Mouse (Mus musculus) ovary, postnatal 10 days (tissue): ENCODE data around the gene Cask.

Experiments used
- DNase-seq: peaks from one replicate; pipeline ENCODE4 v3.0.0; 2022; ENCODE audit warnings: low spot score

The Cask gene

DNA sequence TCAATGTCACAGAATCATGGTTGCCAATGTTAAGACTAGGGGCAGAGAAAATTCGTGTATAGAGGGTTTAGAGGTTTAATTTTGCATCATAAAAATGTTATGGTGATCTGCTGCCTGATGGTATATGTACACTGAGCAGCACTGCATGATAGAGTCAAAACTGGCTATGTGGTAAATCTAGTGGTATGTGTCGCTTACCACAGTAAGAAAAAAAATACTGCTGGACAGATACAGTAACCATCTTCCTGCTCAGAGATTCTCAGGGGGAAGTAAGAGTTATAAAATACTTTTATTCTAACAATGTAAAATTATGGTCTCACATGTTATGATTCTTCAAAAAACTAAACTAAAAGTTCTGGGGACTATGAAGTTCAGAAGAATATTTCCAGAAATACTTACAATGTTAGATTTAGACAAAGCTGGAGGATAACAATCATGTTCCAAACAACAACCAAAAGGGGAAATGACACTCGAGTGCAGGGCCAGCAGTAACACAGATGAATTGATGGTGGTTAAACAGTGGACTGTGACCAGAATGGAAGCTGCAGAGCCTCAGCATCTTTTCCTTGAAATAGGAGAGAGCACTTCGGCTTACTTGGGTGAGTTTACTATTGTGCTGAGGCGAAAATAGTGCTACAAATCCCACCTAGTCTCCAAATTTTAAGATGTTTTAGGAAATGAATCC is 219.4 kb downstream of the Cask start, which contains the start of gene Gpr34:
TSS of gene Gpr34 (plus strand) at position 491 of the 685 bp plus-strand sequence.
- no peak for DNase-seq

DNA sequence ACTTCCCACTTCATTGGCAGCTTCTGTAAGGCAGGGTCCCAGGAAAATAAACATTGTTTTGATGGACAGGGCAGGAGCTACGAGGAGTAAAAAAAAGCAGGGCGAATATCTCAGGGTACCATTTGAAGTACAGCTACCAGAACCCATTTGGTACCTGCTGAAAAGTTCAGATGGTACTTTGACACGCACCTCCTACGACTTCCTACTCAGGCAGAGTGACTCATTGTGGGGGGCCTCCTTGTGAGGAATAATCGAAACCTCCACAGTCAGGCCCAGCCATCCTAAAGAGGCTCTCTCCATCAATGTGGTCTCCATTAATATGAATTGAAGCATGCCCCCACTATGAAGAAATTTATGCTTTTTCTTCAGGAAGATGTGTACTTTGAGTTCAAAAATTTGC is 228.5 kb downstream of the Cask start:
- DNase-seq, result no peak

DNA sequence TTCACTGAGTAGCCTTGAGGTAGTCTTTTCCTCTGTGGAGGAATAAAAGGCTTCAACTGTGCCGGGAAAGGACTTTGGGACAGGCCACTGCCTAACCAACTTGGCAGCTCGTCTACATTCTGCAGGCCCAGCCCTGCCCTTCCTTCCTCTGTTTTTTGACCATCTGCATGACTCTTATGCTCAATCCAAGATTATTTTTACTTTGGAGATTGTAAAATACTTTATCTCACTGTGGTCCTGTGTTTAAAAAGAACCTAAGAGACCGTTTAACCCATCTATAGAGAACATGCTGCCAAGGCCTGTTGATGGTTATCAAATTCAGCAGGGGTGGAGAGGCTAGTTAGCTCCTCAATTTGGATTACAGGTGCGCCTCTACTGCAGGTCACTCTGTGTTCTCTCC is 229.7 kb downstream of the Cask start:
- DNase-seq, result no peak

DNA sequence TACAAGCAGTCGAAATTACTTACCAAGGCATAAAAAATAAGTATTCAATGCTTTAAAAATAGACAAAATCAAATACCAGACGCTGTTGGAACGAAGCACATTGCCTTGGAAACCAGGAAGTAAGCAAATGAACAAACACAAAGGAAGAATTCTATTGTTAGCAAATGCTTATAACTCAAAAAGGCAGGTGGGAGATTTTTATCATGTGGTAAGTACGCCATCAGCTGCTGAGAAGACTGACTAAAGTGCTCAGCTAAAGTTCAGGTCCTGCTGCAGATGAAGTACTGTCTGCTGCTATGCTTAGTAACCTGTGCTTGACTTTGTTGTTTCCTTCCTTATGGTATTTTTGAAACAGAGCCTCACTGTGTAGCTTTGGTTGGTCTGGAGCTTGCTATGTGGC is 232.7 kb downstream of the Cask start:
- no peak for DNase-seq

DNA sequence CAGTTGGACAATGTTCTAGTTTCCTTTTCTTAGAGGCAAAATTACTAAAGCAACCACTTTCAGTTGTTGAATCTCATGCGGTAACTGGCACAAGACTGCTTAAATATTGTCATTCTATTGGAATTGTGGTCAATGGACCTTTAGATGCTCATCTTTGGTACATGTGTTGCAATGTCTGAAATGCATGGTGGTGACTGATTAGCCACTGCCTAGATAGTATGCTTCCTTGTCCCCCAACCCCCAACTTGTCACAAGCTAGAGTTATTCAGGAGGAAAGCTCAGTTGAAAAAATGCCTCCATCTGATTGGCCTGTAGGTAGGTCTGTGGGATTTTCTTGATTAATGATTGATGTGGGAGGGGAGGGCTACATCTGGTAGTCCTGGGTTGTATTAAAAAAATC is 233.9 kb downstream of the Cask start:
- DNase-seq, result no peak

DNA sequence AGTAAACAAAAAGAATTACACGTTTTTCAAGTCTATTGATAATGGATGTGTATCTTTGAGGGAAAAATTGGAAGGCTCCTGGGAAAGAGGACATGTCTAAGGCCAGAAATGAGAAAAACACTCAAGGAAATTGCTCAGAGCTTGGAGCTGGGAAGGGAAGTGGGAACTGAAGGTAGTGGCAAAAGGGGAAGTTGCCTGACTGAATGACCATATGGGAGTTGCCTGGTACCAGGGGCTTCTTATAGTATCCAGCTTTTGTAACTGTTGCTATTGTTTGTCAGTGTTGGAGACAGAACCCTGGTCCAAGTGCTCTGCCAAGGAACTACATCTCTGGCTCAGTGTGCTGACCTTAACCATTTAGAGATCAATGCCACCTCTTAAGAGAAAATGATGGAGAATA is 234.4 kb downstream of the Cask start:
- no peak for DNase-seq

DNA sequence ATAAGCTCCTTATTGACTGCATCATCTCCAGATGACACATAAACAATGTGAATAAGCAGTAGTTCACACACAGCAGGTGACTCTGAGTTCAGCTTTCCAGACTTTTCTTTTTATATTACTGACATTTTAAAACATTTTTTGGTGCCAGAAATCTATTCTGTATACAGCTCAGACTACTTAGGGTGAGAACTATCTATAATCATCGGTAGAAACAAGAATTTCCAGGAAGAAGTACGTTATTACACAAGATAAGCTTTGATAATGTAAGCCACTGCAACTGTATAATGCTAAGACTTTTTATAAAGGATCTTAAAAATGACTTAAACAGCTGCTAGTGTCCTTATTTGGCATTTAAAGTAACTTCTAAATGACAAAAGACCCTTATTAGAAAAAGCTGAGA is 239.1 kb downstream of the Cask start:
- no peak for DNase-seq

DNA sequence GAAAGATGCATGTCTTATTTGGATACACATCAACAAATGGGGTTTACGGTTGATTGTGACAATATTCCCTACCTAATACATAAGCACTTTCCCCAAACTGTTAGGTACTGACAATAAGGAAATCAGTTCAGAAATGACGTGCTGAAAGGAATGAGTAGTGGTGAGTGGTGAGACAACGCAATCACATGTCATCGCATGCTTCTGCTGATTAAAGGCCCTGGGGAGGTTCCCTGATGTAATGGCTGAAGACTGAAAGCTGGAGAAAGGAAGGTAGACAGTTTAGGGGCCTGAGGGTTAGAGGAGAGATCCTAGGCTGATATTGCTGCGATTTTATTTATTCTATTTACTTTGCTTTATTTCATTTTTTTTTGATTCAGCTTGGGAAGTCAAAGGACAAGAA is 240.1 kb downstream of the Cask start:
- no peak for DNase-seq

DNA sequence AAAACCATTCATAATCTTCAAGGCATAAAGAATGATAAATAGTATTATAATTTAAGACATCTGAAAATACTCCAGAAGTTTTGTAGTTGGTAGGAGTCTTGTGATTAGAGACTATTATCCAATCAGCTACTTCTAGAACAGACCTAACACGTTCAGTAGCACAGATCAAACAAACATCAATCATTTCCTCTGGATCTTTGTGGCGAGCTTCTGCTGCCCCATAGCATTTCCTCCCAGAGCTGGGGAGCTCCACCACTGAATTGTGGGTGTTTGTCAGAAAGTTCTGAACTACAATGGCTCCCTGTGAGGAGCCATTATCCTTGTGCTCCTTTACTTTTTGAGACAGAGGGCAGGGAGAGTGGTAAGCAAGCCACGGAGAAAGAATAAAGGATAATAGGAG is 243.4 kb downstream of the Cask start:
- DNase-seq, result no peak

DNA sequence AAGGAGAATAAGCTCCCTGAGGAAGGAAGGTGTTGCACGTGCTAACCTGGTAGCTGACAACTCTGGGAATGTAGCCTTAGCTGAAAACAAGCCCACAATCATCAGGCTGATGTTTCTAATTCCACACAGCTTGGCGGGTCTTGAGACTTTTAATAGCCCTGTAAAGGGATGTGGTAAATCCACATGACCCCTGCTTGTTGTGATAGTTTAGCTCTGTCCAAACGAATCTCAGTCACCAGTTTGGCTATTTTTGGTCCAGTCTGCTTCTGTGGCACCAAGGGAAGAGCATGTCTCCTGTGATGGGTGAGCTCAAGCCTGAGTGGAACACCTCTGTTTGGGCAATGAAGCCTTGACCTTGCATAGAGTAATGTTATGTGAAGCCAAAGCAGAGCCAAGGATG is 244.4 kb downstream of the Cask start:
- no peak for DNase-seq

DNA sequence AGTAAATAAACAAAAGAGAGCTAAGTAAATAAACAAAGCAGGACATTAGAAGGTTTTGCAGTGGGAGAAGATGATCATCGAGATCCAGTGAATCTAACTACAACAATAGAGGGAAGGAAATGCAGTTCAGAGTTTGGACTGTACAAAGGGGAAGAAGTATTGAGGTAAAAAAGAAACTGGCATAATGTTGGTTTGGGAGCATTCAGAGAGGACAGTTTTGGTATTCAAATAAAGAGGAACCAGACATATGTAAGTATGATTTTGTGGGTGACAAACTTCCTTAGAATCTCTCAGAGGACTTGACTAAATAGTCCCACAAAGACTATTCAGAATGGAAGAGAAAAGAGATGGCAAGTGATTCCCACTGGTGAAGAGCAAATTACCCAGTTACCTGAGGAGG is 251.2 kb downstream of the Cask start:
- no peak for DNase-seq

DNA sequence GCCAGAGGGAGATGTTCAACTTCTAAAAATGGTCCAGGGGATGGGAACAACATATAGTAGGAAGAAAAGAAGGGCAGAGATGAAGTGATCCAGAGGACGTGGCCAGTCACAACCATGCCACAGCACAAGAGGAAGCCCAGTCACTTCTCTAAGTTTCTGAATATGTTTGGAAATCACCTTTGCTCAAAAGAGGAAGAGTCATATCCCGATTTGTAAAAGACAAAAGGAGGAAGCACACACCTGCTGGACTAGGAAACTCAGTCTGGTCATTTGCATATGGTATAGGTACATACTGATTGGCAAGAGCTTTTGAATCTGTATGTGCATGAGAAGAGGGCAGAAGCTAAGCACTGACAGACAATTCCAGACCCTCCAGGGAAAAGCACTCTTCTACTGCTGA is 251.8 kb downstream of the Cask start:
- no peak for DNase-seq

DNA sequence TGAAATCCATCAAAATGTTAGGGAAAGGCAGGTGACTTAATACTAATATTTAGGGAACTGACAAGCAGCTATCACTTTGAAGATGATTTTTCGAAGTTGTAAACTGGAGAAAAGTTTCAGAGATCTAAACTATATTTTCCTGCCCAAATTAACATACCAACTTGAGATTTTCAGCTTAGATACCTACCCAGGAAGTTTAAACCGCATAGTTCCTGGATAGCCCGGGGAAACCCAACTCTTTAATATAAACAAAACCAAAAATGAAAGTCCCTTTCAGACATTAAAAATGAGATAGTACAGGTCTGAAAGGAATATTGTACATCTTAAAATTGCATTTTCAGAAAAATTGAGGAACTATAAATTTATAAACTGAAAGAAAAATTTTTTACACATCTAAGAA is 273.5 kb downstream of the Cask start:
- DNase-seq, result no peak

DNA sequence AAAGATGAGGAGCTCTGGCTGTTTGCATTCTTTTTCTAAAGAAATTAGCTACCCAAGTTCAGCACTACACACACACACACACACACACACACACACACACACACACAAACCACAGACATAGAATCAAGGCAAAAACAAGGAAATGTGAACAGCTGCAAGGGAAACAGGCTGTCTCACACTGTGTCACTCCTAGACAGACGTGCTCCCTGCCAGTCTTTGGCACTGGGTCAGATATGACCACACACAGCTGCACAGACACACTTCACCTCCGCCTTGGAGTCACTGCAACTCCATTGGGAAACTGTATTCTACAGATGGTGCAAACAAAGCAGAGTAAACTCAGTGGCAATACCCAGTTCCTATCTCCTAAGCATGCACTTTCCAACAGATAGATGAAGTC is 274.6 kb downstream of the Cask start:
- no peak for DNase-seq

DNA sequence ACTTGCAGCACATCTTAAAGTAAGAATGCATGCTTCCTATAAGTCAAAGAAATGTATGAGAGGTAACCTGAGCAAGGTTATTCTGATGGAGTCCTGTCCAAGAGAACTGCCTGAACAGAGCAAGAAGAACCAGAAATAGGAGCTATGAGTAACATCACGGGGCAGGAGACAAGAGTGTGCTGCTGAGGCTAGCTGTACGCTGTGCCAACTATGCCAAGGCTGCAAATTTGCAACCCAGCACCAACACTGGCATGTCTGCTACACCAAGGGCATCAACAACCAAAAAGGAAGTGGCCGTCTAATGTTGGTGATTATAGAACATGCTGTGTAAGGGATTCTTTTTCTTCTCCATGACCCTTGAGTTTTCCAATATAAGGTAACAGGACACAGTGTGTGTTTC is 276.3 kb downstream of the Cask start:
- no peak for DNase-seq

DNA sequence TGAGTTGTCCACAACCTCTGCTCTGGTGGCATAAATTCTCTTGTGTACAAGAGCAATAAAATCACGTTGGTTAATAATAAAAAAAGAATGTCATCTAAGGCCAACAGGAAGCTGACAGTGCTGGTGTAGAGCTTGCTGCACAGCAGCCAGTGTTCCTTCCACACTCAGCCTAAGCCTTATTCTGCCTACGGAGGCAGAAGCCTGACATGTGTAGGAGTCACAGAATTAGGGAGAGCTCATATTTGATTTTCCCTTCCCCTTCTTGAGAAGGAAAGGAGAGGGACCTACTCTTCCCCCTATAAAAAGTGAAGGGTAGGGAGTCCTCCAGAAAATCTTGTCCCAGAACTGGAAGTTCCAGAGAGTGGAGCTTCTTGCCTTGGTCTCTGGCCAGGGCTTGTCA is 276.9 kb downstream of the Cask start:
- no peak for DNase-seq

DNA sequence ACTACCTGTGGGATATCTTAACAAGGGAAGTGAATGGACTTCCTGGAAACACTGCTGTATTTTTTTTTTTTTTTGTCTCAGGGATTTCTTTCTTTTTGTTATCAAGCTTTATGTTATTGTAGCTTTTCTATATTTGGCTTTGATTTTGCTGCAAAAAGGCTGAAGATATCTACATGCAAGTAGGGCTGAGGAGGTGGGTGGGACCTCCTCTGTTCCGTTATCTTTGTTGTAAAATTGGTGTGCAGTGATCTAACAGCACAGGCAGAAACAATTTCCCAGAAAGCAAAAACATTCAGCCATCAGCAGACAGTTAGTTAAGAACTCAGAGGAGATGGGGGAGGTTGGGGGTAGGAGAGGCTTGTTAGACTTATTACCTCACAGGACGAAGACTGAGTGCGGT is 296.7 kb downstream of the Cask start:
- DNase-seq, result no peak

DNA sequence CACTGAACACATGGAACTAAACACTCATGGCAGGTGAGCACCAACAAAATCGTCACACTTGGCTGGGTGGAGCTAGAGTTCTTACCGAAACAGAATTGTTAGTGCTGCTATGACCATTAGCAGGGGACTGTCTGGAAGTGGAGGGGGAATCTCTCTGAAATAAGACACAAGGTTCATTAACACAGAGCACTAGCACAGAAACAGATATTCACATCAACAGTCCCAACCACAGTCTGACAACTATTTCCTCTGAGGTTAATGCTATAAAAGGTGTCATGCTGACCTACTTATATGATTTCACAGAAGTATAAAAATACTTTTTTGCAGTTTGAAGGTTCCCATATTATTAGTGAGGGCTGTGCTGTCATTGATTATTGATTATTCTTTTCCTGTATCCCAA is 298.9 kb downstream of the Cask start:
- DNase-seq, result no peak

DNA sequence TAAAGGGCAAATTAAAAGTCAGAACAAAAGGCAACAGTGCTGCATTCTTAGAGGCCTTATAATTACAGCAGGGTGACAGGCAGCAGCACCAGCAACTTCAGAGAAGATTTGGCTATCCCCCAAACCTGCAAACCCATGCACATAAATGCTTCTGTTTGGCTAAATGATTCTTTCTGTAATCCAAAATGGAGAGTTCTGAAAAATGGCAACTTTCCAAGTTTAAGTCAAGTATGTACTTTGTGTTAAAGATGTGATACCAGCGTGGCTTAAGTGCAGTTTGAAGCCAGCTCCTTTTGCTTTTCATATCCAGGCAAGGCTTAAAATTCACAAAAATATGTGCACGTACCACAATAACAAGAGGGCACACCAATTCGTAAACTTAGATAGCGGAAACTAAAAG is 299.6 kb downstream of the Cask start:
- no peak for DNase-seq

DNA sequence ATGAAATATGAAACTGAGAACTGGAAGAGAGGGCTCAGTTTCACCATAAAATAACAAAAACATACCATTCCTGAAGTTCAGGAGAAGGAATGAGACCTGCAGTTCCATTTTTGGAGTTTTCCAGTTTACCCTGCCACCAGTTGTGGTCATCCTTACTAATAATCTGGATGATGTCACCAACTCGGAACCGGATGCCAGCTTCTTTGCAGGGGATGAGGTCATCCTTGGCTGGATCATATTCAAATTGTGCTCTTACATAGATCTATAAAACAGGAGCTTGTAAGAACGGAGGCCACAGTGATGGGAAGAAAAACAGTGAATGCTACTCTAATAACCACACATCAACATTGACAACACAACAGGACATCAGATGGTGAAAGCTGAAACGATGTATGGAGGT is 302.1 kb downstream of the Cask start:
- DNase-seq, result no peak

DNA sequence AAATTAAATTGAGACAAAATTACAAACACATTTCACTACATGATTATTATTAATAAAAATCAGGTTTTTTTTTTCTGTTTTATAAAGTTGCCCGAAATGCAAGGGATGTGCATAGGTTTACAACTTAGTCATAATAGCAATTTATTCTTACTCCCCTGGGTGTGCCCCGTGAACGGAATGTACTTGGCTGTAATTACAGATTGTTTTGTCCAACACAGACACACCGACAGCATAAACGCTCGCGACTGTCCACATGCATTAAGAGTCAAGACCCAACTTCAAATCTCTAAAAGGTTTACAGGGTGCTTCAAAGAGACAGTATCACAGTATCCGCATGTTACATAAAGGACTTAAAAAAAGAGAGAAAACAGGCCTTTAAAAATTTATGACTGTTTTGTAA is 329.9 kb downstream of the Cask start:
- DNase-seq, result no peak

DNA sequence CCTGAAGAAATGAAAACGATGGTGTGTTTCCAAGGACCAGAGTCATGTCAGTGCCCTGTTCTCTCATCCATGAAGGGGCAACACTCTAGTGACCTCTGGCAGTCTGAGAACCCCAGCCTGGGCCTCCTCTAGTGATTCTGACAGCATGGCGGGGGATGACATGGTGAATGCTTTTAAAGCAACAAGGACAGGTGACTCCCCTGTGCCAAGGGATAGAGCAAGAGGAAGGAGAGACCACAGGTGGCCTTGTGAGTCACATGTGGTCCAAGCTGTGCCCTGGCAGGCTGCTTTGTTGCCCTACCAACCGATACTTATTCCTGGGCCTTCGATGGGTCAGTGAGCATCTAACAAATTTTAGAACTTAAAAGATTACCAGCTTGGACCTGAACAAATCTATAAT is 330.6 kb downstream of the Cask start:
- no peak for DNase-seq

DNA sequence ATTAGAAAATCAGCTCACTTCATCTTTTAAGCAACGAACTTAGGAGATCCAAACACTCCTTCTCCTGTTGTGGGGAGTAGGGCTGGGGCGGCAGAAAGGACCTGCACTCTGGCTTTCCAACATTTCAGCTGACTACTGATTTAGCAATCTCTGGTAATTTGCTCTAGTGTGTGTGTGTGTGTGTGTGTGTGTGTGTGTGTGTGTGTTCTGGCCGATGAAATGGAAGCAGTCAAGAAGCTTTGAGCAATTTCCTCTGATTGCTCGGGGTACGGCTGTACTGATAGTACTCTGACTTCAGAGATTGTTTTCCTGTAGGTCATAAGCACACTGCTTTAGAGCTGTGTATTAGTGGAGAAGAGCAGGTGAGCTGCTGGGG is 331.8 kb downstream of the Cask start:
- DNase-seq, result no peak

DNA sequence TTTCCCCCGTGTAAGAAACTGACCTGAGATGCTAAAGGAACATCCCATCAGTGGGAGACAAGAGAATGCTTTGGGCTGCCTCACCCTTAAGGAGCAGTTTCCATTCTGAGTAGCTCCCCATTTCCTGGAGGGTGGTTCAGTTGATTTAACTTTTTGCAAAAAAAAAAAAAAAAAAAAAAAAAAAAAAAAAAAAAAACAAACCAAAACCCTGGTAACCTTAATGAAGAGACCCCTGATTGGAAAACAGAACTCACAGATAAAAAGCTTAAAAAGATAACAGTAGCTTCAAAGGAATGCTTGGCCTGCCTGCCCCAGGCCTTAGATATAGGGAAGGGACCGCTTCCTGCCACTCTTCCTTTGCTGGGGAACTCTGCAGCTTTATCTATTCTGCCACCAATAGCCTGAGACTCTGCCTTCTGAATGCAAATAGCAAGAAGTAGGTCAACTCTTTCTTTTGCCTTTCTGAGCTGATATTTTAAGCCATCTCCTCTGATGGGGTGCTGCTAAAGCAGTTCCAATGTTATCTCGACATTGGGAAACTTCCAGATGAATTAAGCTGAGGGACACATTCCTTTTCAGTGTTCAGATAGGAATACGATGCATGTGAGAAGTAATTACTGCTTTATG is 332.3 kb downstream of the Cask start:
- DNase-seq, result no peak
